Mouse (Mus musculus): ENCODE data around the gene Kif26b. TPM values are rescaled to one million over a fixed set of nuclear protein-coding genes. Genes with fewer than 3 reads are reported as not detected.

The Kif26b gene
- polyA plus RNA-seq, 1 experiment from 2014 or later: 6.5 TPM

DNA sequence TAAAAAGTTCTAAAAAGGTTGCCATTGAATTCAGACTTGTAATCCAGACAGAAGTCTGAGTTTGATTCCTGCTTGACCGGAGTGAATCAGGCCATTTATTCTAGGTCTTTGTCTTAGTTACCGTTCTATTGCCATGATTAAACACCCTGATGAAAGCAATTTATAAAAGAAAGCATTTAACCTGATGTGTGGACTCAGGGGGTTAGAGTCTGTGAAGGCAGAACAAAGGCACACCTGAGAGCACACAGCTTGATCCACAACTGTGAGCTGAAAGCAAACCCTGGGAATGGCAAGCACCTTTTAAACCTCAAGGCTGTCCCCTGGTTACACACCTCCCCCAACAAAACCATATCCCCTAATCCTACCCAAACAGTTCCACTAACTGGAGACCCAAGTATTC is 32.7 kb upstream of the Kif26b start:
- DNase-seq (ENCODE audit: low spot score) (no peak), ATAC-seq (ENCODE audit: low FRiP score) (no peak)
- Histone ChIP-seq H3K36me3 (ENCODE audit: control insufficient read depth, insufficient read depth, low read length) (no peaks in the 10 kb centered on the region), H3K27me3 (ENCODE audit: control insufficient read depth, insufficient read depth, low read length) (no peaks in the 10 kb centered on the region), H3K9me3 (ENCODE audit: control insufficient read depth, low read length) (no peaks in the 10 kb centered on the region), H3K4me1 (replicated peaks; ENCODE audit: control insufficient read depth, insufficient read depth, low read length) (no peaks in the 10 kb centered on the region), H3K9ac (ENCODE audit: low read depth, low read length) (no peak overlapping the region), H3K4me2 (replicated peaks; ENCODE audit: low read depth, low read length) (no peak overlapping the region), H3K4me3 (ENCODE audit: low read depth, low read length) (no peak overlapping the region), H3K27ac (ENCODE audit: low read depth, low read length) (no peak overlapping the region)
- 75% methylated on average over 2 of the region's 2 CpGs for WGBS

- no peaks in the 10 kb centered on the region for H3K4me1 ChIP-seq (replicated peaks; ENCODE audit: control insufficient read depth, insufficient read depth, low read length)
- DNase-seq (ENCODE audit: low spot score): peak; percentile 19
- no peak for ATAC-seq (ENCODE audit: low FRiP score)
- H3K27me3 ChIP-seq (ENCODE audit: control insufficient read depth, insufficient read depth, low read length): no peaks in the 10 kb centered on the region
- no peak overlapping the region for H3K4me2 ChIP-seq (replicated peaks; ENCODE audit: low read depth, low read length)
- no peak overlapping the region for H3K4me3 ChIP-seq (ENCODE audit: low read depth, low read length)
- H3K36me3 ChIP-seq (ENCODE audit: control insufficient read depth, insufficient read depth, low read length): no peaks in the 10 kb centered on the region
- H3K9me3 ChIP-seq (ENCODE audit: control insufficient read depth, low read length): no peaks in the 10 kb centered on the region
- no peak overlapping the region for H3K27ac ChIP-seq (ENCODE audit: low read depth, low read length)
- 39% methylated on average over 1 of the region's 1 CpGs for WGBS
- H3K9ac ChIP-seq (ENCODE audit: low read depth, low read length): no peak overlapping the region
These were observed 32.1 kb upstream of the Kif26b start for GRCm38 (mm10) chr1:178496841-178497240.

- Histone ChIP-seq H3K27ac (ENCODE audit: low read depth, low read length) (no peak overlapping the region), H3K27me3 (ENCODE audit: control insufficient read depth, insufficient read depth, low read length) (no peaks in the 10 kb centered on the region), H3K4me3 (ENCODE audit: low read depth, low read length) (no peak overlapping the region), H3K9me3 (ENCODE audit: control insufficient read depth, low read length) (no peaks in the 10 kb centered on the region), H3K9ac (ENCODE audit: low read depth, low read length) (no peak overlapping the region), H3K4me2 (replicated peaks; ENCODE audit: low read depth, low read length) (no peak overlapping the region), H3K4me1 (replicated peaks; ENCODE audit: control insufficient read depth, insufficient read depth, low read length) (no peaks in the 10 kb centered on the region), H3K36me3 (ENCODE audit: control insufficient read depth, insufficient read depth, low read length) (no peaks in the 10 kb centered on the region)
- ATAC-seq (ENCODE audit: low FRiP score): no peak
- no peak for DNase-seq (ENCODE audit: low spot score)
- 92% methylated on average over 8 of the region's 8 CpGs for WGBS
These were observed 22.0 kb upstream of the Kif26b start for GRCm38 (mm10) chr1:178506938-178507337.

- H3K4me3 ChIP-seq (ENCODE audit: low read depth, low read length): no peak overlapping the region
- no peak overlapping the region for H3K27ac ChIP-seq (ENCODE audit: low read depth, low read length)
- no peak for DNase-seq (ENCODE audit: low spot score)
- no peaks in the 10 kb centered on the region for H3K4me1 ChIP-seq (replicated peaks; ENCODE audit: control insufficient read depth, insufficient read depth, low read length)
- H3K9me3 ChIP-seq (ENCODE audit: control insufficient read depth, low read length): no peaks in the 10 kb centered on the region
- H3K4me2 ChIP-seq (replicated peaks; ENCODE audit: low read depth, low read length): no peak overlapping the region
- no peaks in the 10 kb centered on the region for H3K36me3 ChIP-seq (ENCODE audit: control insufficient read depth, insufficient read depth, low read length)
- H3K27me3 ChIP-seq (ENCODE audit: control insufficient read depth, insufficient read depth, low read length): no peaks in the 10 kb centered on the region
- 46% methylated on average over 7 of the region's 7 CpGs for WGBS
- no peak overlapping the region for H3K9ac ChIP-seq (ENCODE audit: low read depth, low read length)
- ATAC-seq (ENCODE audit: low FRiP score): no peak
These were observed 16.4 kb upstream of the Kif26b start for GRCm38 (mm10) chr1:178512323-178513031.

- DNase-seq (ENCODE audit: low spot score) (no peak), ATAC-seq (ENCODE audit: low FRiP score) (no peak)
- H3K9me3 ChIP-seq (ENCODE audit: control insufficient read depth, low read length): no peaks in the 10 kb centered on the region
- no peak overlapping the region for H3K4me3 ChIP-seq (ENCODE audit: low read depth, low read length)
- no peaks in the 10 kb centered on the region for H3K27me3 ChIP-seq (ENCODE audit: control insufficient read depth, insufficient read depth, low read length)
- no peaks in the 10 kb centered on the region for H3K36me3 ChIP-seq (ENCODE audit: control insufficient read depth, insufficient read depth, low read length)
- H3K4me2 ChIP-seq (replicated peaks; ENCODE audit: low read depth, low read length): no peak overlapping the region
- no peaks in the 10 kb centered on the region for H3K4me1 ChIP-seq (replicated peaks; ENCODE audit: control insufficient read depth, insufficient read depth, low read length)
- H3K9ac ChIP-seq (ENCODE audit: low read depth, low read length): no peak overlapping the region
- 42% methylated on average over 6 of the region's 8 CpGs for WGBS
- no peak overlapping the region for H3K27ac ChIP-seq (ENCODE audit: low read depth, low read length)
These were observed 15.0 kb upstream of the Kif26b start for GRCm38 (mm10) chr1:178513954-178514353.

DNA sequence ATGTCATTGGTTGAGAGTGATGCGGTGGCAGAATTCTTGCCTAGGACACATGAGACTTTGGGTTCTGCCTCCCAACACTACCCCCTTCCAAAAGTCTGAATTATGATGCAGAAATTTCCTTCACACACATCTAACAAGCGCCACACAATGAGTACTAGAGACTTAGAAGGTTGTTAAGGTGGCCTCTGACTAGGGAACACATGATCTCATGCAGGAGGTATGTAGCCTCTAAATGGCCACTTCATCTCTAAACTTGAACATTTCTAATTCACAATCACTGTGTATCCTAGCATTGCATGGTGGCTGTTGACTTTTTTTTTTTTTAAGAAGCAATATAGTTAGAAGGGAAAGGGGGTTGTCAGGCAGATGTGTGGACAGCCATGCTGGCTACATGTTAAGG is 13.1 kb upstream of the Kif26b start:
- no peak for DNase-seq (ENCODE audit: low spot score)
- Histone ChIP-seq H3K9ac (ENCODE audit: low read depth, low read length) (no peak overlapping the region), H3K27me3 (ENCODE audit: control insufficient read depth, insufficient read depth, low read length) (no peaks in the 10 kb centered on the region), H3K4me1 (replicated peaks; ENCODE audit: control insufficient read depth, insufficient read depth, low read length) (no peaks in the 10 kb centered on the region), H3K9me3 (ENCODE audit: control insufficient read depth, low read length) (no peaks in the 10 kb centered on the region), H3K4me3 (ENCODE audit: low read depth, low read length) (no peak overlapping the region), H3K4me2 (replicated peaks; ENCODE audit: low read depth, low read length) (no peak overlapping the region), H3K27ac (ENCODE audit: low read depth, low read length) (no peak overlapping the region), H3K36me3 (ENCODE audit: control insufficient read depth, insufficient read depth, low read length) (no peaks in the 10 kb centered on the region)
- whole genome bisulfite sequencing: 91% methylated on average over 2 of the region's 2 CpGs
- no peak for ATAC-seq (ENCODE audit: low FRiP score)

- Histone ChIP-seq H3K27me3 (ENCODE audit: control insufficient read depth, insufficient read depth, low read length) (no peaks in the 10 kb centered on the region), H3K4me3 (ENCODE audit: low read depth, low read length) (no peak overlapping the region), H3K36me3 (ENCODE audit: control insufficient read depth, insufficient read depth, low read length) (no peaks in the 10 kb centered on the region), H3K27ac (ENCODE audit: low read depth, low read length) (no peak overlapping the region), H3K9ac (ENCODE audit: low read depth, low read length) (no peak overlapping the region), H3K4me1 (replicated peaks; ENCODE audit: control insufficient read depth, insufficient read depth, low read length) (no peaks in the 10 kb centered on the region), H3K4me2 (replicated peaks; ENCODE audit: low read depth, low read length) (no peak overlapping the region), H3K9me3 (ENCODE audit: control insufficient read depth, low read length) (no peaks in the 10 kb centered on the region)
- WGBS: 78% methylated on average over 5 of the region's 5 CpGs
- ATAC-seq (ENCODE audit: low FRiP score): no peak
- no peak for DNase-seq (ENCODE audit: low spot score)
These were observed 6.5 kb upstream of the Kif26b start for GRCm38 (mm10) chr1:178522389-178522788.

DNA sequence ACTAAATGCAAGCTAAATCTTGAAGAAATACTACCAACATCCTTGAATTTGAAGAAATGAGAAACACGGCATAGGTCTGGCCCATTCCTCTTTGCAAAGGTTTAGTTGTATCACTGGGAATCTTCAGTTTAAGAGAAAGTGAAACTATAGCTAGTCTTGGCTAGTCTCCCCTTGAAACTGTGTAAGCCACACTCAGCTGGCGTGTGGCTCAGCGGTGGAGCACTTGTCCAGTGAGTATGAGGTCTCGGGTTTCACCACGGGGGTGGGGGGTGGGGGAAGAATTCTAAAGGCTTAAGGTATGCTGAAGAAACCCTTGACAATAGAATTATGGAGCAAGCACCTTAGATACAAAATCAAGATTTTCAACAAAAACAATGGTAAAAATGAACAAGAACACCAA is 5.8 kb upstream of the Kif26b start:
- Histone ChIP-seq H3K27me3 (ENCODE audit: control insufficient read depth, insufficient read depth, low read length) (peaks cover 5% of the 10 kb centered on the region), H3K4me1 (replicated peaks; ENCODE audit: control insufficient read depth, insufficient read depth, low read length) (no peaks in the 10 kb centered on the region), H3K9ac (ENCODE audit: low read depth, low read length) (no peak overlapping the region), H3K4me3 (ENCODE audit: low read depth, low read length) (no peak overlapping the region), H3K9me3 (ENCODE audit: control insufficient read depth, low read length) (no peaks in the 10 kb centered on the region), H3K27ac (ENCODE audit: low read depth, low read length) (no peak overlapping the region), H3K4me2 (replicated peaks; ENCODE audit: low read depth, low read length) (no peak overlapping the region), H3K36me3 (ENCODE audit: control insufficient read depth, insufficient read depth, low read length) (no peaks in the 10 kb centered on the region)
- ATAC-seq (ENCODE audit: low FRiP score): no peak
- WGBS: 48% methylated on average over 5 of the region's 5 CpGs
- no peak for DNase-seq (ENCODE audit: low spot score)

GRCm38 (mm10) chr1:178527185-178527546 is 1.8 kb upstream of the Kif26b start:
- Histone ChIP-seq H3K4me2 (replicated peaks; ENCODE audit: low read depth, low read length) (peak overlapping the region; percentile 100), H3K9ac (ENCODE audit: low read depth, low read length) (no peak overlapping the region), H3K27ac (ENCODE audit: low read depth, low read length) (peak overlapping the region; percentile 42; the same call in 1 of the 2 replicates), H3K36me3 (ENCODE audit: control insufficient read depth, insufficient read depth, low read length) (no peaks in the 10 kb centered on the region), H3K4me3 (ENCODE audit: low read depth, low read length) (peak overlapping the region; percentile 60), H3K4me1 (replicated peaks; ENCODE audit: control insufficient read depth, insufficient read depth, low read length) (peaks cover 7% of the 10 kb centered on the region; the same call in 1 of the 2 replicates), H3K27me3 (ENCODE audit: control insufficient read depth, insufficient read depth, low read length) (peaks cover 20% of the 10 kb centered on the region), H3K9me3 (ENCODE audit: control insufficient read depth, low read length) (no peaks in the 10 kb centered on the region)
- 0 out of 2 replicates have a peak, but pooled peaks have one; percentile 13 for ATAC-seq (ENCODE audit: low FRiP score)
- DNase-seq (ENCODE audit: low spot score): peak; percentile 94
- under 1% methylated on average over 21 of the region's 21 CpGs for WGBS

Data from hindbrain, embryonic 11.5 days (tissue).